Mouse (Mus musculus) midbrain, embryonic 15.5 days (tissue): ENCODE results near the gene Rab31. TPM values are rescaled to one million over a fixed set of nuclear protein-coding genes. Genes with fewer than 3 reads are reported as not detected.
A peak's percentile ranks its signal among the peaks of the same experiment; 100 is the strongest.

Source experiments
- ATAC-seq: fragments of 200-750 bp; cut with Nextera tagmentation; replicated peaks from 2 replicates; pipeline ENCODE4 v1.8.0; 2017; ENCODE audit warnings: moderate TSS enrichment
- H3K27ac ChIP-seq: fragments of 300-500 bp; sonication (generic); 2 replicates; pipeline ENCODE4 v1.5.1; 2015; ENCODE audit warnings: mild to moderate bottlenecking, inconsistent platforms
- H3K27me3 ChIP-seq: fragments of 300-500 bp; sonication (generic); replicated peaks from 2 replicates; pipeline ENCODE4 v1.6.1; 2015; ENCODE audit warnings: inconsistent platforms
- H3K36me3 ChIP-seq: fragments of 300-500 bp; sonication (generic); replicated peaks from 2 replicates; pipeline ENCODE4 v1.6.1; 2015; ENCODE audit warnings: inconsistent platforms
- H3K4me1 ChIP-seq: fragments of 300-500 bp; sonication (generic); 2 replicates; pipeline ENCODE4 v1.6.1; 2015; ENCODE audit warnings: inconsistent platforms
- H3K4me2 ChIP-seq: fragments of 300-500 bp; sonication (generic); 2 replicates; pipeline ENCODE4 v1.6.1; 2015; ENCODE audit warnings: inconsistent platforms, mild to moderate bottlenecking, moderate library complexity
- H3K4me3 ChIP-seq: fragments of 300-500 bp; sonication (generic); 2 replicates; pipeline ENCODE4 v1.5.1; 2015; ENCODE audit warnings: mild to moderate bottlenecking, inconsistent platforms
- H3K9ac ChIP-seq: fragments of 300-500 bp; sonication (generic); 2 replicates; pipeline ENCODE4 v1.6.1; 2015; ENCODE audit warnings: mild to moderate bottlenecking, inconsistent platforms
- H3K9me3 ChIP-seq: fragments of 300-500 bp; sonication (generic); 2 replicates; pipeline ENCODE4 v1.6.1; 2016; ENCODE audit warnings: inconsistent platforms
- WGBS: fragments of 180-500 bp; shearing (Covaris S2); methylation state at CpG from one replicate; pipeline ENCODE4 v1.1.7; 2015; ENCODE audit warnings: mixed read lengths; 5-methylcytosine and 5-hydroxymethylcytosine counted together
- polyA plus RNA-seq: library from polyadenylated mRNA; unstranded; fragments of >200 nt; fragmentation: Nextera tagmentation; extraction: Ambion mirVana; gene quantifications from 2 replicates; pipeline ENCODE4 v1.2.1, GENCODE M21; 2015

The Rab31 gene
- polyA plus RNA-seq, 1 experiment from 2014 or later = 76.6 TPM

DNA sequence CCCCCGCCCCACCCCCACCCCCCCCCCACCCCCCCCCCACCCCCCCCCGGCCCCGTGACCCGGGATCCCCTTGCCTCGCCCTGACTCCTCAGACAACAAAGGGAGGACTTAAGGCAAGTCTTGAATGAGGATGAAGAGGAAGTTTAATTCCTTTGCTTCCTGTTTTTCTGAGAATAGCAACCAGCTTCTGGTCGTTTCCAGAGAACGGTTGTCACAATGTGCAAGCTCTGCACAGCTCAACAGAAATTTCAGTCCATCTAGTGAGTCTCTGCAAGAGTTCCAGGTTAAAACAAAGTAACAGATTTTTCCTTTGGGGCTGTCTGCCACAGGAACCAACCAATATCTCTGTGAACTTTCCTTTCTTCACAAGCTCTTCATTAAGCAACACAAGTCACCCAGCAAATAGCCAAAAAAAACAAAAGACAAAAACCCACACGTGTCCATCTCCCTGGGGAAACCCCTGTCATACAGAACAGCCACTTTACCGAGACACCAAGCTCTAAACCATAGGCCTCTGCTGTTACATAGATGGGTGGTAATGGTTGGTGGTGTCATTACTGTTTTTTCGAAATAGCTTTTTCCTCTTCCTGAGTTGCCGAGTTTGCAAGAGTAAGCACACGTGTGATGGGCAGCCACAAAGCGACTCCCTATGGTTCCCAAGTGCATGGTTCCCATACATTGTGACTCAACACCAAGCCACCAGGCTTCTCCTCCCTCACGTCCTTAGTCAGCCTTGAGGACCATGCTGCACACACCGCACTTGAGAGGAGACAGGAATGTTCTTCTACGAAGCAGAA is 42.4 kb downstream of the Rab31 start:
- H3K4me3 ChIP-seq = no peak overlapping the region
- 0 out of 2 replicates have a peak, but pooled peaks cover 5% of the 10 kb centered on the region for H3K4me1 ChIP-seq
- H3K9ac ChIP-seq = no peak overlapping the region
- no peaks in the 10 kb centered on the region for H3K36me3 ChIP-seq
- no peak overlapping the region for H3K27ac ChIP-seq
- no peak overlapping the region for H3K4me2 ChIP-seq
- H3K9me3 ChIP-seq = no peaks in the 10 kb centered on the region
- H3K27me3 ChIP-seq = no peaks in the 10 kb centered on the region
- 72% methylated on average over 16 of the region's 16 CpGs for WGBS
- ATAC-seq = no peak

DNA sequence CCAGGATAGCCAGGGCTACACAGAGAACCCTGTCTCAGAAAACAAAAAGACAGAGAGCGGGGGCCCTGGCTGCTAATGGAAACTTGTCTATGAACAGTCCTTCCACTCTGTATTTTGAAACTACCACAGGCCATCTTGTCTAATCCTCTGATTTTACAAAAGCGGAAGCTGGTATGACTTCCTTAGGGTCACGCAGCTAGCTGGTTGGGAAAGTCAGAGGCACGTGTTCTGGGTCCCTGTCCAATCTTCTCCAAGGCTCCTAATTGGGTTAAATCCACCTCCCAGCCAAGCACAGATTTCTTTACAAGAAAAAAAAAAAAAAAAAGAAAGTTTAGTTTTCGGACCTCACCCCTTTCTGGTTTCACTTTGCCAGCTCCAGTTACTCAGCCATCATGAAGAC is 45.8 kb downstream of the Rab31 start:
- no peak overlapping the region for H3K4me2 ChIP-seq
- 0 out of 2 replicates have a peak, but pooled peaks cover 5% of the 10 kb centered on the region for H3K4me1 ChIP-seq
- no peaks in the 10 kb centered on the region for H3K9me3 ChIP-seq
- no peak overlapping the region for H3K27ac ChIP-seq
- H3K9ac ChIP-seq = no peak overlapping the region
- ATAC-seq = no peak
- H3K36me3 ChIP-seq = no peaks in the 10 kb centered on the region
- 86% methylated on average over 5 of the region's 5 CpGs for WGBS
- H3K4me3 ChIP-seq = no peak overlapping the region
- no peaks in the 10 kb centered on the region for H3K27me3 ChIP-seq

DNA sequence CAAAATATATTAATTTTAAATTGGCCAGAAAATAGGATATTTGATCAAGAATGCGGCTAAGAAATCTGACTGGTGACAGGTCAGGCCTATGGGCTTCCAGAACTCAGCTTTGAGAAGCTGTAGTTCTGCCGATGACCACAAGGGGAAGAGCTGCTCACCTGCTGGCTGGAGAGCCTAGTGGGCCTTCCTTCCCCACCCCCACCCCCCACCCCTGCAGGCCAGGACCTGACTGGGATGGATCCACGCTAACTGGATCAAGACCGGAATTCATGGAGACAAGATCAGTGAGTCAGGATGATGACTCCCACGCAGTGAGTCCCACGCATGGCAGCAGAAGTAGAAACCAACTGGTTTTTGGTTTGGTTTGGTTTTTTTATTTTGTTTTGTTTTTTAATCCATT is 46.3 kb downstream of the Rab31 start:
- 88% methylated on average over 6 of the region's 6 CpGs for WGBS
- no peak overlapping the region for H3K4me3 ChIP-seq
- H3K4me2 ChIP-seq = no peak overlapping the region
- no peak for ATAC-seq
- no peaks in the 10 kb centered on the region for H3K27me3 ChIP-seq
- no peaks in the 10 kb centered on the region for H3K9me3 ChIP-seq
- no peak overlapping the region for H3K27ac ChIP-seq
- H3K9ac ChIP-seq = no peak overlapping the region
- H3K4me1 ChIP-seq = 0 out of 2 replicates have a peak, but pooled peaks cover 5% of the 10 kb centered on the region
- H3K36me3 ChIP-seq = no peaks in the 10 kb centered on the region

DNA sequence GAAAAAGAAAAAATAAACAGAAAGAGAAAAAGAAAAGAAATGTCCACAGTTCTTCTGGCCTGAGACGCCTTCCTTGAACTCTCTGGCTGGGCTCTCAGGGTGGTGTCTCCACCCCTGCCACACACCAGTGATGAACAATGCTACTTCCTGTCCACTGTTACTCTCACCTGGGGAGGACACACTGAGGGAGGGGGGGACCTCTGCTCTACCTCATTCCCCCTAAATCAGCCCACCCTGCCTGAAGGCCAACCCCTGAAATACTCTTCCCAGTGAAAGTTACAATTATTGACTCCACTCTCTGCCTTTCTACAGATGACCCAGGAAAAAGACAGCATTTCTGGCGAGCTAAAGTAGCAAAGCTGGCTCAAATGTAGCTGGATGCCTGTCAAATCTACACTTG is 46.7 kb downstream of the Rab31 start:
- no peaks in the 10 kb centered on the region for H3K9me3 ChIP-seq
- H3K27ac ChIP-seq = no peak overlapping the region
- ATAC-seq = no peak
- H3K4me3 ChIP-seq = no peak overlapping the region
- H3K4me2 ChIP-seq = no peak overlapping the region
- H3K9ac ChIP-seq = no peak overlapping the region
- WGBS = 51% methylated on average over 2 of the region's 2 CpGs
- H3K36me3 ChIP-seq = no peaks in the 10 kb centered on the region
- H3K4me1 ChIP-seq = 0 out of 2 replicates have a peak, but pooled peaks cover 5% of the 10 kb centered on the region
- no peaks in the 10 kb centered on the region for H3K27me3 ChIP-seq

DNA sequence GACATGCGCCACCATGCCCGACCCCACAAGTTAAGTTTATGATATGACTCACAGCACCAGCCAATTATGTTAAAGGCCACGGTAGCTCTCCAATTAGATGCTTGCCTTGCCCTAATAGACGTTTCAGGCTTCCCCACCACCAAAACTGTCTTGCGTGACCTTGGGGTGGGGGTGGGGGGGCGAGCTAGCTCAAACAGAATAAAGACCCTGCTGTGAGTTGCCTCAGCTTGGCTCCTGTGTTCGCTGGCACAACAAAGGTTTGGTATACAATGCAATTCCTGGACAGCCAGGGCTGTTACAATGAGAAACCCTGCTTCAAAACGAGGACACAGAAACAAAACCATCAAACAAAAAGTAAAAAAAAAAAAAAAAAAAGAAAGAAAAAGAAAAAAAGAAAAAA is 47.2 kb downstream of the Rab31 start:
- 24% methylated on average over 8 of the region's 8 CpGs for WGBS
- Histone ChIP-seq H3K27me3 (no peaks in the 10 kb centered on the region), H3K4me1 (0 out of 2 replicates have a peak, but pooled peaks cover 5% of the 10 kb centered on the region), H3K27ac (no peak overlapping the region), H3K4me2 (no peak overlapping the region), H3K9me3 (no peaks in the 10 kb centered on the region), H3K4me3 (no peak overlapping the region), H3K9ac (no peak overlapping the region), H3K36me3 (no peaks in the 10 kb centered on the region)
- no peak for ATAC-seq

DNA sequence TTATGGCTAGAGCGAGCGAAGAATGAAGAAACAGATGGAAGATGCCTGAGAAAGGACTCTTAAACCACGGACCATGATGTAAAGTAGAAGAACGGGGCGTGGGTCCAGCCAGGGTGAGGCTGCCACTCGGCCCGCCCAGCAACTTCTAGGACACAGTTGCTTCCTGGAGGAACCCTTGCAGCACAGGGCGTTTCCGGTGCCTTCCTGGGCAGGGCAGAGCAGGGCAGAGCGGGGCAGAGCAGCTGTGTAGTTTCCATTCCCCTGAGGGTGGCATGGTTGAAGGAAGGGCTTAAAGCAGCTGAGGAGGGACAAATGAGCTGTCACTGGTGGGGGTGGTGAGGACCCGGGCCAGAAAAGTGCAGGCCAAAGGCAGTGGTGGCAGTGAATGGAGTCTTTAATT is 48.3 kb downstream of the Rab31 start:
- no peaks in the 10 kb centered on the region for H3K9me3 ChIP-seq
- H3K4me3 ChIP-seq = no peak overlapping the region
- 0 out of 2 replicates have a peak, but pooled peaks cover 5% of the 10 kb centered on the region for H3K4me1 ChIP-seq
- H3K36me3 ChIP-seq = peaks cover 5% of the 10 kb centered on the region; the same call in 1 of the 2 replicates
- H3K27me3 ChIP-seq = no peaks in the 10 kb centered on the region
- 0 out of 2 replicates have a peak, but pooled peaks have one; percentile 20 for ATAC-seq
- no peak overlapping the region for H3K4me2 ChIP-seq
- H3K27ac ChIP-seq = no peak overlapping the region
- H3K9ac ChIP-seq = no peak overlapping the region
- 87% methylated on average over 11 of the region's 11 CpGs for WGBS

DNA sequence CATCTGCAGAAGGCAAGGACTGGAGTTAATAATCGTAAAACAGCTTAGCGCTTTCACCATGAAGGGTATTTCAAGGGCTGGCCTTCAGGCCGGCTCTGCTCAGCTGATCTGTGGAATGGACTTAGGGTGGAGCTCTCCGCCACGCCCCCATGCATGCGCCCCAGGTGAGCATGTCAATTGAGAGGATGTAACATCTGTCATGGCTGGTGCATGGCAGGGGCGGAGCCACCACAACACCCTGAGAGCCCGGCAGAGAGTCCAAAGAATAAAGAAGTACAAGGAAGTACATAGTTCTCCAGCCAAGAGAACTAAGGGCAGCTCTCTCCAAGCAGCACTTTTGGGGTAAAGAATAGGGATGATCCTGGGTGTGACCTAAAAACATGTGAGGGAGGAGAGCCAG is 48.9 kb downstream of the Rab31 start:
- H3K9me3 ChIP-seq = no peaks in the 10 kb centered on the region
- H3K27ac ChIP-seq = no peak overlapping the region
- H3K4me3 ChIP-seq = no peak overlapping the region
- H3K4me2 ChIP-seq = no peak overlapping the region
- ATAC-seq = no peak
- no peaks in the 10 kb centered on the region for H3K27me3 ChIP-seq
- WGBS = 93% methylated on average over 8 of the region's 8 CpGs
- no peak overlapping the region for H3K9ac ChIP-seq
- peaks cover 5% of the 10 kb centered on the region; the same call in 1 of the 2 replicates for H3K36me3 ChIP-seq
- H3K4me1 ChIP-seq = 0 out of 2 replicates have a peak, but pooled peaks cover 5% of the 10 kb centered on the region

DNA sequence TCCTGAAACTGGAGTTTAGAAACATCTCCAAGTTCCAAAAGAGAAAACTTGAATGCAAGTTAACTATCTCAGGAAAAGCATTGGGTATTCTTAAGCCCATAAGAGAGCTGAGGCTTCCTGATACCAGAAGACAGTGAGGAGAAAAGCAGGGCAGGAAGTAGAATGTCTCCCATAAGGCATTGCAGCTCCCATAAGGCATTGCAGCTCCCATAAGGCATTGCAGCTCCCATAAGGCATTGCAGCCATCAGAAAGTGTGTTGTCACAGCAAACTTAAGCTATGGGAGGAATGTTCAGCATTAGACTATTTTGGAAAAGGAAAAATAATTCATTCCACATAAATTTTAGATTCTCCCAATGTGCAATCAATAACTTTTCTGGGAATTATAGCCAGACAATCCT is 51.2 kb downstream of the Rab31 start:
- Histone ChIP-seq H3K4me2 (no peak overlapping the region), H3K4me1 (0 out of 2 replicates have a peak, but pooled peaks cover 5% of the 10 kb centered on the region), H3K9me3 (no peaks in the 10 kb centered on the region), H3K27ac (no peak overlapping the region), H3K27me3 (no peaks in the 10 kb centered on the region), H3K4me3 (no peak overlapping the region), H3K9ac (no peak overlapping the region), H3K36me3 (peaks cover 5% of the 10 kb centered on the region; the same call in 1 of the 2 replicates)
- no peak for ATAC-seq

DNA sequence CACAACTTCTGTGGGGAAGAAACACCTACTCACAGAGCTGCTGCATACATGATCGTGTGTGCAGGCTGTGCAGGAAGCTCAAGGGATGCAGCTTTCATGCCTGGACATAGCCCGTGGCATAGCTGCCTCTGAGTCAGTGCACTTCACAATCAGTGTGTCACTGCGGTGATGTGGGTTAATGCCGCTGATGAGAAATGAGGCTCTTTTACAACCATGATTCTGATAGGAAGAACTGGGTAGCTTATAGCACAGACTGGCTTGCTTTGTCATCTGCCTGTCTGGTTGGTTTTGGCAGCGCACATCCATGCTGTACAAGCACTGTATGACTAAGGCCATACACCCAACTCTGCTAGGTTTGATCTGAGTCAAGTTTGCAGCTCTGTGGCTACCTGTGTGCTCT is 52.7 kb downstream of the Rab31 start:
- no peak for ATAC-seq
- Histone ChIP-seq H3K4me3 (no peak overlapping the region), H3K4me2 (no peak overlapping the region), H3K27me3 (no peaks in the 10 kb centered on the region), H3K9me3 (no peaks in the 10 kb centered on the region), H3K27ac (no peak overlapping the region), H3K4me1 (no peaks in the 10 kb centered on the region), H3K36me3 (peaks cover 5% of the 10 kb centered on the region; the same call in 1 of the 2 replicates), H3K9ac (no peak overlapping the region)
- WGBS = 96% methylated on average over 5 of the region's 5 CpGs

DNA sequence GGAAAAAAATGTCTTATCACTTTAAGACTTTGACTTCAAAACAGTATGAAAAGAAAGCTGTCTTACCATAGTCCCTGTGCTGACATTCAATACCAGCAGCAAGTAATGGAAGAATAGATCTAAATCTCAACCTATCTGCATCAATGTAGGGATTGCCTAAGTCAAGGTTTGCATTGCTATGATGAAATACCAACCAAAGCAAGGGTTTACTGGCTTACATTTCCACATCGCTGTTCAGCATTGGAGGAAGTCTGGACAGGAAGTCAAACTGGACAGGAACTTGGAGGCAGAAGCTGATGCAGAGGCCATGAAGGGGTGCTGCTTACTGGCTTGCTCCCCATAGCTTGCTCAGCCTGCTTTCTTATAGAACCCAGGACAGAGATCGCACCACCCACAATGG is 54.0 kb downstream of the Rab31 start:
- H3K9me3 ChIP-seq = no peaks in the 10 kb centered on the region
- no peak overlapping the region for H3K27ac ChIP-seq
- 99% methylated on average over 2 of the region's 2 CpGs for WGBS
- no peak overlapping the region for H3K4me2 ChIP-seq
- no peak overlapping the region for H3K4me3 ChIP-seq
- ATAC-seq = no peak
- H3K36me3 ChIP-seq = peaks cover 5% of the 10 kb centered on the region; the same call in 1 of the 2 replicates
- no peak overlapping the region for H3K9ac ChIP-seq
- H3K27me3 ChIP-seq = no peaks in the 10 kb centered on the region
- H3K4me1 ChIP-seq = no peaks in the 10 kb centered on the region

DNA sequence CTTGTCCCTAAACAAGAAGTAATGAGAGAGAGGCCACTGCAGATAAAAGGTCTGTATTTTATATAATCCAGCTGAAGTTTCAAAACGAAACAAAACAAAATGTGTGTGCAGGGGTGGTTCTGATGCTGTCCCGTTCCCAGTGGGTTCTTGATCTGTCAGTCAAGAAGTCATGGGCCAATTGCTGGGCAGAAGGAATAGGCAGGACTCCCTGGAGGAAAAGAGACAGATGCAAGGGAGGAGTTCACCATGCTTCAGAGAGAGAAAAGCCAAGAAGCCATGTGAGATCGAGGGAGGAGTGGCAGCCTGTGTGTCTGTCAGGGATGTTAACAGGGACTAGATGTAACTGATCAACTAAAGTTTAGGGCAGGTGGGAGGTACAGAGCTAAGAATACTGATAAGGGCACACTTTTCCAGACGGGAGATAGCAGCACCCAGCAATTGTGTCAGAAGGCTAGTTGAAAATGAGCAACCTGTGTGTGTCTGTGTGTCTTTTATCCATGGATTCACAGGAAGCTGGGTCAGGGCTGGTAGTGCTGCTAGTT is 54.8 kb downstream of the Rab31 start:
- WGBS = 87% methylated on average over 4 of the region's 4 CpGs
- H3K4me2 ChIP-seq = no peak overlapping the region

DNA sequence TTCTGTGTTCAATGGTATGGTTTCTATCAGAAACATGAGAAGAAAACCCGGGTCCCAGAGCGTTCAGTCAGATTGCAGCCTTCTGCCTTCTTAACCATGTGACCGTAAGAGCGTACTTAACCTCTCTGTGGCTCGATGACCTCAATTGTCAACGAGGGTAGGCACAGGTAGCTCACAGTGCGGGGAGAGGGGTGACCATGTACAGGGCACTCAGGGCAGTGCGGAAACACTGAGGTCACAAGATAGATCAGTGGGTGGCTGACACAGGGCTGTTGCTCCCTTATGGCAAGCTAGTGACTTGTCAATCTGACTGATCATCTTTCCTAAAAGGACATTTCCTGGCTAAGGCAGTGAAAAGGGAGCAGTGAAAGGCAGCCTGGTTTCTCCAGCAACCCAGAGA is 58.5 kb downstream of the Rab31 start:
- peaks cover 8% of the 10 kb centered on the region; the same call in 1 of the 2 replicates for H3K9me3 ChIP-seq
- no peak overlapping the region for H3K9ac ChIP-seq
- no peak for ATAC-seq
- H3K4me2 ChIP-seq = no peak overlapping the region
- 0 out of 2 replicates have a peak overlapping the region, but pooled peaks have one; percentile 20 for H3K27ac ChIP-seq
- H3K36me3 ChIP-seq = peaks cover 8% of the 10 kb centered on the region; the same call in 1 of the 2 replicates
- H3K27me3 ChIP-seq = no peaks in the 10 kb centered on the region
- H3K4me3 ChIP-seq = no peak overlapping the region
- no peaks in the 10 kb centered on the region for H3K4me1 ChIP-seq
- WGBS = 79% methylated on average over 8 of the region's 8 CpGs

More for the DNA sequence above, 54.8 kb downstream of the Rab31 start:
- Histone ChIP-seq H3K4me3 (no peak overlapping the region), H3K9ac (no peak overlapping the region), H3K36me3 (peaks cover 5% of the 10 kb centered on the region; the same call in 1 of the 2 replicates), H3K4me1 (no peaks in the 10 kb centered on the region), H3K9me3 (no peaks in the 10 kb centered on the region), H3K27me3 (no peaks in the 10 kb centered on the region), H3K27ac (no peak overlapping the region)
- ATAC-seq = no peak
